Mouse (Mus musculus): ENCODE measurements around the gene Prtn3.

DNA sequence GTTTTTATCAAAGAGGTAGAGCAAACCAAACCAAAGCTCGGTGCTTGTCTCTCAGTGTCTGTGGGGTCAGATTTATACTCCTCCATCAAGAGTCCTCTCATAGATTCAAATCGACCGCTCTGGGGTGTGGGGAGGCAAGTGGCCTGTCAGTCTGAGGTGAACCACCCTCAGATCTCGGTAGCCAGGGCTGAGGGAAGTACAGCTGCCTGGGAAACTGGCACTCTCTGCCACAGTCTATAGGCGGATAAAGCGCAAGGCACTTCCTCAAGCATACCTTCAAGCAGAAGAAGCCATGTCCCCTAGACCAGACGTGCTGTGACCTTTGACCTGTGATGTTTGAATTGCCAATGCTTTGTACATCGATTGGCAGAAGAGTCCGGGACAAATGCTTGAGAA, 41.5 kb upstream of the Prtn3 start:
- TF ChIP-seq CTCF (IDR thresholded peaks at IDR 0.05) (no peak), EP300 (IDR thresholded peaks at IDR 0.05; ENCODE audit: insufficient read depth, low read depth, low read length) (no peak), POLR2A (IDR thresholded peaks at IDR 0.05; ENCODE audit: insufficient read depth, low read depth, low read length) (no peak)
